Mouse (Mus musculus): ENCODE data around the gene Ankrd49. TPM values are rescaled to one million over a fixed set of nuclear protein-coding genes. Genes with fewer than 3 reads are reported as not detected.

The Ankrd49 gene
- polyA plus RNA-seq, 1 experiment, result 4.8 TPM

DNA sequence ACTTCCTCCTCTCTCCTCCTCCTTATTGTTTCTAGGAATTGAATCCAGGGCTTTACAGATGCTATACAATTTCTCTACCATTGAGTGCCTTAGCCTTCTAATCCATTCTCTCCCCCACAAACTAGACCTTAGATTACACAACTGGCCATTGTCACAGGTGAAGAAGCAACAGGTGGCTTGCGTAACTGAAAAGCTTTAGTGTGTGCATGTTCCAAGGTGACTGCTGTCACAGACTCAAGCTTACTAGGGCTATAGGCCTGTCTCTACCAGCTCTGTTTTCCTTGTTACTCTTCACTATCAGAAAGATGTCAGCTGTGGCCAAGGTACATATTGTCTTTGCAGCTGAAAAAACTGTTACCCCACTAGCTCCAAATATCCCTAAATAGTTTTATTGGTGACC, 22.1 kb upstream of the Ankrd49 start:
- H3K4me3 ChIP-seq (ENCODE audit: extremely low read depth, insufficient read depth, insufficient read length), result no peak overlapping the region
- no peaks in the 10 kb centered on the region for H3K27me3 ChIP-seq (ENCODE audit: control insufficient read depth, insufficient read depth, low read length)
- peaks cover 34% of the 10 kb centered on the region for H3K36me3 ChIP-seq (ENCODE audit: control insufficient read depth, insufficient read depth, low read length)
- no peaks in the 10 kb centered on the region for H3K4me1 ChIP-seq (ENCODE audit: control insufficient read depth, insufficient read depth, insufficient read length)
- 94% methylated on average over 1 of the region's 1 CpGs for WGBS
- no peak for DNase-seq (ENCODE audit: low read depth in 1 of 2, low spot score in 2 of 2)
- H3K27ac ChIP-seq (ENCODE audit: insufficient read depth, low read length), result no peak overlapping the region
- TF ChIP-seq POLR2A (IDR thresholded peaks at IDR 0.05; ENCODE audit: low read depth, low read length) (no peak), CTCF (IDR thresholded peaks at IDR 0.05; ENCODE audit: extremely low read depth, insufficient read depth, insufficient read length, insufficient replicate concordance) (no peak)

DNA sequence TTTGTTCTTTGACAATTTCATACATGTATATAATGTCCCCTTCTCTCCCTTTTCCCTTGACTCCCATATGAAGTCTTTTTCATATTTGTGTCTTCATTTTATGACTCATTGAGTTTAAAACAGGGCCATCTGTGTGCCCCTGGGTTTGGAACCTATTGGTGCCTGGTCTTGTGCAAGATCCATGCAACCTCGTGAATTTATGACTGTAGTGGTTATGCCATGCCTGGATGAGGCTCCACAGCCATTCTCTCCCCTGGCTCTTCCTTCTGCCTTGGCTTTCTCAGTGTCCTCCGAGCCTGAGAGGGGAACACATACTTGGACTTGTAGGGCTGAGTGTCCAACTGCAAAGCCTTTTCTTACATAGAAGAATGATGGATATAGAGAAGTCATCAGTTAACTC, 21.1 kb upstream of the Ankrd49 start:
- WGBS, result 89% methylated on average over 2 of the region's 2 CpGs
- no peak for DNase-seq (ENCODE audit: low read depth in 1 of 2, low spot score in 2 of 2)
- TF ChIP-seq CTCF (IDR thresholded peaks at IDR 0.05; ENCODE audit: extremely low read depth, insufficient read depth, insufficient read length, insufficient replicate concordance) (no peak), POLR2A (IDR thresholded peaks at IDR 0.05; ENCODE audit: low read depth, low read length) (no peak)
- no peaks in the 10 kb centered on the region for H3K27me3 ChIP-seq (ENCODE audit: control insufficient read depth, insufficient read depth, low read length)
- no peaks in the 10 kb centered on the region for H3K4me1 ChIP-seq (ENCODE audit: control insufficient read depth, insufficient read depth, insufficient read length)
- no peak overlapping the region for H3K4me3 ChIP-seq (ENCODE audit: extremely low read depth, insufficient read depth, insufficient read length)
- H3K36me3 ChIP-seq (ENCODE audit: control insufficient read depth, insufficient read depth, low read length), result peaks cover 35% of the 10 kb centered on the region
- H3K27ac ChIP-seq (ENCODE audit: insufficient read depth, low read length), result no peak overlapping the region

DNA sequence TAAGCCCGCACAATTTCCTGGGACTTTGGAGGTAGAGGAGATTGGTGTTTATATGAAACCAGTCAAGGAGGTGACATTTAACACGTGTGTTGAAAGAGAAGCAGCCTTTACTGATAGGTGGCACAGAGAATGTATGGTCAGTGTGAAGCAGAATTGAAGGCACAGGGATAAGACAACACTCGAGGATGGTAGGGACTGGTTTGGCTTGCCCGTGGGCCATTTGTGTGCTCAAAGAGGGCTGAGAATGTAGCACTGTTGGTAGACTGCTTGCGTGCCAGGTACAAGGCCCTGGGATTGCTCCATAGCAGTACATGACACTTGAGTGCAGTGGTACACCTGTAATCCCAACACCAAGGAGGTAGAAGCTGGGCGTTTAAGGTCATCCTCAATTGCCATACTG, 2.7 kb upstream of the Ankrd49 start:
- Histone ChIP-seq H3K4me1 (ENCODE audit: control insufficient read depth, insufficient read depth, insufficient read length) (no peaks in the 10 kb centered on the region), H3K27me3 (ENCODE audit: control insufficient read depth, insufficient read depth, low read length) (no peaks in the 10 kb centered on the region), H3K27ac (ENCODE audit: insufficient read depth, low read length) (no peak overlapping the region), H3K4me3 (ENCODE audit: extremely low read depth, insufficient read depth, insufficient read length) (no peak overlapping the region), H3K36me3 (ENCODE audit: control insufficient read depth, insufficient read depth, low read length) (peaks cover 20% of the 10 kb centered on the region)
- TF ChIP-seq CTCF (IDR thresholded peaks at IDR 0.05; ENCODE audit: extremely low read depth, insufficient read depth, insufficient read length, insufficient replicate concordance), result no peak
- TF ChIP-seq POLR2A (IDR thresholded peaks at IDR 0.05; ENCODE audit: low read depth, low read length), result no peak
- 93% methylated on average over 6 of the region's 6 CpGs for WGBS
- no peak for DNase-seq (ENCODE audit: low read depth in 1 of 2, low spot score in 2 of 2)

DNA sequence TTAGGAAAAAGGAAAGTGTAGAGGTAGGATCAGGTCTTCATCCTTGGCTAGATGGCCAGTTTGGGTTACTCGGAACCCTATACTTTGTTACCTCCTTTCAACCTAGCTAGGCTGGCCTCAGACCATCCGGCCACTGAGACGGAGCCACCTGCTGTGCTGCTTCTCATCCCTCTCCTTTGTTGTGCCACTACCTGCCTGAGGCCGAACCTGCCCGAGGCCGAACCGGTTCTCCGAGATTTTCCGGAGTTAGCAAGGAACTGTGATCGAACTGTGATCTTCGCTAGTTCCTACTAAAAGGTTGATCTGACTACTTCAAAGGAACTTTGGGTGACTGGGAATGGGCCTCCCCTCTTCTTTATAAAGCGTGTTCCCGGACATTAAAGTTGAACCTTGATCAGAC, 6.3 kb downstream of the Ankrd49 start:
- Histone ChIP-seq H3K4me3 (ENCODE audit: extremely low read depth, insufficient read depth, insufficient read length) (no peak overlapping the region), H3K36me3 (ENCODE audit: control insufficient read depth, insufficient read depth, low read length) (peaks cover 9% of the 10 kb centered on the region), H3K27ac (ENCODE audit: insufficient read depth, low read length) (no peak overlapping the region), H3K4me1 (ENCODE audit: control insufficient read depth, insufficient read depth, insufficient read length) (no peaks in the 10 kb centered on the region), H3K27me3 (ENCODE audit: control insufficient read depth, insufficient read depth, low read length) (no peaks in the 10 kb centered on the region)
- TF ChIP-seq CTCF (IDR thresholded peaks at IDR 0.05; ENCODE audit: extremely low read depth, insufficient read depth, insufficient read length, insufficient replicate concordance) (no peak), POLR2A (IDR thresholded peaks at IDR 0.05; ENCODE audit: low read depth, low read length) (no peak)
- no peak for DNase-seq (ENCODE audit: low read depth in 1 of 2, low spot score in 2 of 2)
- WGBS, result 90% methylated on average over 13 of the region's 13 CpGs

DNA sequence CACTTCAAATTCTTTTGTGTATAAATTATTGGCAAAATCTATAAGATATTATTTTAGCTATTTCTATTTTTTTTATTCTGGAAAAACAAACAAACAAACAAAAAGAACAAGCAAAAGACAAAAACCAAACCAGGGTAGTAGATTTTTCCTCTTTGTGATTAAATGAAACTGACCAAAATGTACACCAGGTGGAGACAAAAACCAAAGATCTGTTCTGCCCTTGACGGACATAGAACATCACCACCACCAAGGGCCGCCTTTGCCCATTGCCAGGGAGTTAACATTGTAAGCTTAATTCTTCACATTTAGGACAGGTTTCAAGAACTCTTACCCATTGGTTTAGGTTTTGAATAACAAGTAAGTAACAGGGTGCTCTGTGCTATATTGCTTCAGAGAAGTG, 10.8 kb downstream of the Ankrd49 start:
- no peak for TF ChIP-seq POLR2A (IDR thresholded peaks at IDR 0.05; ENCODE audit: low read depth, low read length)
- TF ChIP-seq CTCF (IDR thresholded peaks at IDR 0.05; ENCODE audit: extremely low read depth, insufficient read depth, insufficient read length, insufficient replicate concordance), result no peak
- H3K27ac ChIP-seq (ENCODE audit: insufficient read depth, low read length), result no peak overlapping the region
- H3K27me3 ChIP-seq (ENCODE audit: control insufficient read depth, insufficient read depth, low read length), result 0 out of 2 replicates have a peak, but pooled peaks cover 2% of the 10 kb centered on the region
- H3K4me3 ChIP-seq (ENCODE audit: extremely low read depth, insufficient read depth, insufficient read length), result no peak overlapping the region
- no peaks in the 10 kb centered on the region for H3K36me3 ChIP-seq (ENCODE audit: control insufficient read depth, insufficient read depth, low read length)
- WGBS, result 34% methylated on average over 2 of the region's 2 CpGs
- no peak for DNase-seq (ENCODE audit: low read depth in 1 of 2, low spot score in 2 of 2)
- no peaks in the 10 kb centered on the region for H3K4me1 ChIP-seq (ENCODE audit: control insufficient read depth, insufficient read depth, insufficient read length)

DNA sequence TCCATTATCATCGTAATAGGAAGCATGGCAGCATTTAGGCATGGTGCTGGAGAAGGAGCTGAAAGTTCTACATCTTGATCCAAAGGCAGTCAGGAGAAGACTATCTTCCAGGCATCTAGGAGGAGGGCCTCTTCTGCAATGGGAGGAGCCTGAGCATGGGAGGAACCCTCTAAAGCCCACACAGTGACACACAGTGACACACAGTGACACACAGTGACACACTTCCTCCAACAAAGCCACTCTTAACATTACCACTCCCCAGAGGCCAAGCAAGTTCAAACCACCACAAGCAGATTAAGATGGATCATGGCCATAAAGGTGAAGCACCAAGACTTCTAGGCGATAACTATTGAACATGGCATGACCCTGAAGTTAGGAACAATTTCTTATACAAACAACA, 12.6 kb downstream of the Ankrd49 start:
- no peak overlapping the region for H3K4me3 ChIP-seq (ENCODE audit: extremely low read depth, insufficient read depth, insufficient read length)
- H3K36me3 ChIP-seq (ENCODE audit: control insufficient read depth, insufficient read depth, low read length), result no peaks in the 10 kb centered on the region
- TF ChIP-seq POLR2A (IDR thresholded peaks at IDR 0.05; ENCODE audit: low read depth, low read length), result no peak
- no peak for TF ChIP-seq CTCF (IDR thresholded peaks at IDR 0.05; ENCODE audit: extremely low read depth, insufficient read depth, insufficient read length, insufficient replicate concordance)
- H3K27me3 ChIP-seq (ENCODE audit: control insufficient read depth, insufficient read depth, low read length), result 0 out of 2 replicates have a peak, but pooled peaks cover 2% of the 10 kb centered on the region
- no peaks in the 10 kb centered on the region for H3K4me1 ChIP-seq (ENCODE audit: control insufficient read depth, insufficient read depth, insufficient read length)
- no peak overlapping the region for H3K27ac ChIP-seq (ENCODE audit: insufficient read depth, low read length)
- DNase-seq (ENCODE audit: low read depth in 1 of 2, low spot score in 2 of 2), result no peak
- 87% methylated on average over 2 of the region's 2 CpGs for WGBS

DNA sequence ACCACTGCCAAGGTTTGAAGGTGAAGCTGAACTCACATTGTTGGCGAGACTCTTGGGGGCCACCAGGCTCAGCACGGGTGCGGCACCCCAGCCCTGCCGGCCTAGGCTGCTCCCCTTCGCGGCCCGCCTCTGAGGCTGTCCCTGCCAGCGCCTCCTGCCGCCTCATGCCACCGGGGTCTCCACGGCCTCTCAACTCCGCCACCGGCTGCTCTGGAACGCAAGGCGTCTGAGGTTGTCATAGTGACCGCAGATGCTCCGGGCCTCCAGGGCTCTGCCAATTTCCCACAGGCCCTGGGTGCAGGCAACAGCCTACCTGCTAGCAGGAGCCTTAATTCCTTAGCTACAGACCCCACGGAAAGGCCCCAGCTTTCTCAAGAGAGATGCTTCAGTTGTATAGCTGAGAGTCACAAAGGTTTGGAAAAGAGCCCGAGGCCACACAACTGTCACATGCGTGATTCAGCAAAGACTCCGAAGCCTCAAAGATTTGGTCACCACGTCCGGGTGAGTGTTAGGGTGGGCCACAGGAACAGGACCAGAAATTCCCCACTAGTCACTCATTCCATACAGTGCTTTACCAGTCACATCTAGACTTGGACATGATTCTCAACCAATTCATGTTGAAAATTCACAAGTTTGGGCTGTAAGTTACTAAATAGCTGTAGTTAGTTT, 13.7 kb downstream of the Ankrd49 start, which contains the start of gene 1700012B09Rik:
Gene 1700012B09Rik, minus strand, starts transcription at position 228 of the 669 bp plus-strand sequence.
- DNase-seq (ENCODE audit: low read depth in 1 of 2, low spot score in 2 of 2), result no peak
- Histone ChIP-seq H3K36me3 (ENCODE audit: control insufficient read depth, insufficient read depth, low read length) (no peaks in the 10 kb centered on the region), H3K27ac (ENCODE audit: insufficient read depth, low read length) (no peak within 1 kb of the TSS), H3K4me1 (ENCODE audit: control insufficient read depth, insufficient read depth, insufficient read length) (no peaks in the 10 kb centered on the region), H3K4me3 (ENCODE audit: extremely low read depth, insufficient read depth, insufficient read length) (no peak within 1 kb of the TSS), H3K27me3 (ENCODE audit: control insufficient read depth, insufficient read depth, low read length) (0 out of 2 replicates have a peak, but pooled peaks cover 2% of the 10 kb centered on the region)
- 41% methylated on average over 23 of the region's 23 CpGs for WGBS
- no peak for TF ChIP-seq POLR2A (IDR thresholded peaks at IDR 0.05; ENCODE audit: low read depth, low read length)
- TF ChIP-seq CTCF (IDR thresholded peaks at IDR 0.05; ENCODE audit: extremely low read depth, insufficient read depth, insufficient read length, insufficient replicate concordance), result no peak

Data from spleen, adult 2 months (tissue).